Mouse (Mus musculus) intestine, postnatal 0 days (tissue): ENCODE measurements at regions not wholly inside any gene's neighbourhood (a gene's known extent, or its start where the extent isn't known, plus 50 kb on each side); places are given as distances from the start of the nearest gene placed in this dataset.
A peak's percentile ranks its signal among the peaks of the same experiment; 100 is the strongest.

Source experiments
- ATAC-seq: fragments of 200-750 bp; cut with Nextera tagmentation; 2 replicates; pipeline ENCODE4 v1.8.0; 2017; ENCODE audit warnings: mild to moderate bottlenecking, moderate TSS enrichment, moderate library complexity
- H3K27ac ChIP-seq: fragments of 300-500 bp; sonication (generic); 2 replicates; pipeline ENCODE4 v1.5.1; 2014; ENCODE audit warnings: mild to moderate bottlenecking, low read depth, low read length, moderate library complexity
- H3K27me3 ChIP-seq: fragments of 300-500 bp; sonication (generic); replicated peaks from 2 replicates; pipeline ENCODE4 v1.6.1; 2014; ENCODE audit warnings: low read length, mixed read lengths; ENCODE audit not compliant: control insufficient read depth, insufficient read depth
- H3K36me3 ChIP-seq: fragments of 300-500 bp; sonication (generic); 2 replicates; pipeline ENCODE4 v1.6.1; 2014; ENCODE audit warnings: mild to moderate bottlenecking, moderate library complexity; ENCODE audit not compliant: control insufficient read depth, insufficient read depth
- H3K4me1 ChIP-seq: fragments of 300-500 bp; sonication (generic); replicated peaks from 2 replicates; pipeline ENCODE4 v1.6.1; 2014; ENCODE audit warnings: antibody characterized with exemption, low read length, mixed read lengths; ENCODE audit not compliant: control insufficient read depth, insufficient read depth
- H3K4me2 ChIP-seq: fragments of 300-500 bp; sonication (generic); replicated peaks from 2 replicates; pipeline ENCODE4 v1.6.1; 2014; ENCODE audit warnings: low read depth, mild to moderate bottlenecking, moderate library complexity
- H3K4me3 ChIP-seq: fragments of 300-500 bp; sonication (generic); 2 replicates; pipeline ENCODE4 v1.5.1; 2014; ENCODE audit warnings: low read depth, low read length
- H3K9ac ChIP-seq: fragments of 300-500 bp; sonication (generic); 2 replicates; pipeline ENCODE4 v1.6.1; 2014; ENCODE audit warnings: mild to moderate bottlenecking, low read depth, low read length
- H3K9me3 ChIP-seq: fragments of 300-500 bp; sonication (generic); 2 replicates; pipeline ENCODE4 v1.6.1; 2016; ENCODE audit warnings: mixed run types; ENCODE audit not compliant: control insufficient read depth
- CTCF ChIP-seq: sonication (generic); IDR thresholded peaks from 2 replicates; pipeline ENCODE4 v1.5.1; 2016; ENCODE audit warnings: low read depth, mild to moderate bottlenecking, control low read depth, antibody characterized with exemption, moderate library complexity
- WGBS: fragments of 180-500 bp; shearing (Covaris S2); extraction: QIAGEN DNeasy Blood & Tissue Kit; methylation state at CpG from one replicate; pipeline ENCODE4 v1.1.7; 2014; 5-methylcytosine and 5-hydroxymethylcytosine counted together

DNA sequence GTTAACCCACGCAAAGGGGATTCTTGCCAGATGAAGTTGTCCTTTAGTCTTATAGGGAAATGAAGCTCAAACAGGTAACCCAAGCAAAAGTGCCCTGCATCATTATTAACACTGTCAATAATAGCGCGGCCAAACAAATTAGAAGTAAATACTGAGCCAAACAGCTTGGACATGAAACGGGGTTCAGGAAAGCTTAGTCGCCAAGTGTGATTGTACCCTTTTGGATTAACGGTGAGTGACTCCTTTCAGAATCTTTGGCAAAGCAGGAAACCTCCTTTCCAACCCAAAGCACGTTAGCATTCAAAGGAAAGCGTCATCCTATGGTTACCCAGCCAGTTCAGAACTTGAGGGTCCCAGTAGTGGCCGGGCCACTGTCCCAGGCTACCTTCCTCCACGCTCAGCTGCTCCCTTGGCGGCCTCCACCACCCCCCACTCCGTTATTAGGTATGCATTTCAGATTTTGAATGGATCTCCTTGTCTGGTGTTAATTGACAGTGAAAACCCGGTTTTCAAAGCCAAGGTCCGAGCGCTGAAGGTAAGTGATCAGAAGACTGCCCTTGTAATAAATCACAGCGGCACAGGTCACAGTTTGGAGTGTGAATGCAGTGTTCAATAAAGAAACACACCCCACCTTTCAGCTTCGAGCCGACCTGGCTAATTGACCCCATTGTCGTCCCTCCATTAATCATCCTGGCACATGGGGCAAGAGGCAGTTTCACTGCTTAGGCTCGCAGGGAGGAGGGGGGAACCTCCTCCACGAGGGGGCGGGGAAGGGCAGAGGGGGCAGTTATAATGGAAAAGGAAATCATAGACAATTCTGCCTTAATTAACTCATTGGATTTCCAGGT, 1560.1 kb upstream of the Gulo start:
- TF ChIP-seq CTCF = no peak
- H3K27ac ChIP-seq = no peak overlapping the region
- no peak overlapping the region for H3K4me2 ChIP-seq
- no peak for ATAC-seq
- H3K36me3 ChIP-seq = no peaks in the 10 kb centered on the region
- no peak overlapping the region for H3K9ac ChIP-seq
- WGBS = 34% methylated on average over 22 of the region's 22 CpGs
- H3K4me3 ChIP-seq = no peak overlapping the region
- no peaks in the 10 kb centered on the region for H3K4me1 ChIP-seq
- H3K27me3 ChIP-seq = 0 out of 2 replicates have a peak, but pooled peaks cover 4% of the 10 kb centered on the region
- no peaks in the 10 kb centered on the region for H3K9me3 ChIP-seq

DNA sequence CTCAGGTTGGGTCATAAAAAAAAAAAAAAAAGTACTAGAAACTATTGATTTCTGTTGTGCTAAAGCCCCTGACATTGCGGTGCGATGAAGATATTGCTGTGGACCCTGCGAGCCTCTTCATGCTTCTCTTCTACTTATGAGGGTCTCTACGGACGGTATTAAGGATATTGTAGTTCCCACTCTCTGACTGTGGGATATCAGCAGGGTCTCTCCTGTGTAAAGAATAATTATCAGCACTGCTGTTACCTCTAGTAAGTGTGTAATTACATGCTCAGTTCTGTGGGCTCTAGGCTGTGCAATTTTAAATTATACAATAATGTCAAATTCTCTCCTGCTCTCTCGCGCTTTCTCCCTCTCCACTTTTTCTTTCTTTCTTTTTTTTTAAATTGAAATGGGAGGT, 1545.9 kb upstream of the Gulo start:
- WGBS = 85% methylated on average over 7 of the region's 7 CpGs

GRCm38 (mm10) chr14:67550462-67551185, 1541.6 kb upstream of the Gulo start:
- Histone ChIP-seq H3K27ac (no peak overlapping the region), H3K9me3 (no peaks in the 10 kb centered on the region), H3K4me2 (no peak overlapping the region), H3K4me3 (no peak overlapping the region), H3K4me1 (no peaks in the 10 kb centered on the region), H3K9ac (no peak overlapping the region), H3K27me3 (no peaks in the 10 kb centered on the region), H3K36me3 (no peaks in the 10 kb centered on the region)
- 66% methylated on average over 6 of the region's 6 CpGs for WGBS
- TF ChIP-seq CTCF = no peak
- ATAC-seq = no peak

More for the DNA sequence above, 1545.9 kb upstream of the Gulo start:
- no peak overlapping the region for H3K4me3 ChIP-seq
- no peaks in the 10 kb centered on the region for H3K9me3 ChIP-seq
- no peak overlapping the region for H3K9ac ChIP-seq
- H3K4me1 ChIP-seq = no peaks in the 10 kb centered on the region
- no peak for TF ChIP-seq CTCF
- H3K36me3 ChIP-seq = no peaks in the 10 kb centered on the region
- H3K4me2 ChIP-seq = no peak overlapping the region
- H3K27me3 ChIP-seq = no peaks in the 10 kb centered on the region
- no peak overlapping the region for H3K27ac ChIP-seq
- no peak for ATAC-seq

DNA sequence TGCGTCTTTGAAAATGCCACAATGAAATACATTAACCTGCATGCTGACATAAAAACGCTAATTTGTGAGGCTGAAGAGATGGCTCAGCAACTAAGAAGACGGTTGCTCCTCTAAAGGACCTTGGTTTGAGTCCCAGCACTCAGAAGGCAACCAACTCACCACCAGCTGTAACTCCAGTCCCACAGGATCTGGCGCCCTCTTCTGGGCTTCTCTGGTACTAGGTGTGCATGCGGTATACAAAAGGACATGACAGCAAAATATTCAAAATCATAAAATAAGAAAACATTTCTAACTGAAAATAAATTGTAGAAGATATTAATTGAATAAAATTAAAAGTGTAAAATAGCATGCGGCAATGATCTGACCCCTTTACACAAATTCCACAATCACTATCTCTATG, 1539.7 kb upstream of the Gulo start:
- 87% methylated on average over 6 of the region's 6 CpGs for WGBS
- ATAC-seq = no peak
- H3K4me1 ChIP-seq = no peaks in the 10 kb centered on the region
- no peaks in the 10 kb centered on the region for H3K27me3 ChIP-seq
- H3K27ac ChIP-seq = no peak overlapping the region
- no peak overlapping the region for H3K9ac ChIP-seq
- H3K4me3 ChIP-seq = no peak overlapping the region
- H3K36me3 ChIP-seq = no peaks in the 10 kb centered on the region
- no peaks in the 10 kb centered on the region for H3K9me3 ChIP-seq
- no peak overlapping the region for H3K4me2 ChIP-seq
- TF ChIP-seq CTCF = peak; percentile 48

GRCm38 (mm10) chr14:67545036-67545435, 1536.0 kb upstream of the Gulo start:
- WGBS = 64% methylated on average over 5 of the region's 5 CpGs

GRCm38 (mm10) chr14:67541271-67541711, 1532.3 kb upstream of the Gulo start:
- no peak overlapping the region for H3K27ac ChIP-seq
- no peak overlapping the region for H3K4me3 ChIP-seq
- WGBS = 56% methylated on average over 4 of the region's 4 CpGs
- H3K4me1 ChIP-seq = no peaks in the 10 kb centered on the region
- no peak overlapping the region for H3K9ac ChIP-seq
- H3K4me2 ChIP-seq = no peak overlapping the region
- TF ChIP-seq CTCF = no peak
- H3K36me3 ChIP-seq = no peaks in the 10 kb centered on the region
- H3K9me3 ChIP-seq = no peaks in the 10 kb centered on the region
- no peaks in the 10 kb centered on the region for H3K27me3 ChIP-seq
- ATAC-seq = no peak

More at GRCm38 (mm10) chr14:67545036-67545435, 1536.0 kb upstream of the Gulo start:
- no peak overlapping the region for H3K4me2 ChIP-seq
- no peak for ATAC-seq
- H3K36me3 ChIP-seq = no peaks in the 10 kb centered on the region
- H3K4me1 ChIP-seq = no peaks in the 10 kb centered on the region
- H3K27ac ChIP-seq = no peak overlapping the region
- H3K9me3 ChIP-seq = no peaks in the 10 kb centered on the region
- TF ChIP-seq CTCF = no peak
- no peak overlapping the region for H3K9ac ChIP-seq
- H3K27me3 ChIP-seq = no peaks in the 10 kb centered on the region
- no peak overlapping the region for H3K4me3 ChIP-seq
